Mouse (Mus musculus) ES-Bruce4 (cell line): ENCODE results near the gene Robo2. TPM values are rescaled to one million over a fixed set of nuclear protein-coding genes. Genes with fewer than 3 reads are reported as not detected.

Experiments used
- H3K27ac ChIP-seq: 2 replicates; pipeline ENCODE4 v1.5.1; 2012; ENCODE audit warnings: low read length, inconsistent platforms; ENCODE audit not compliant: insufficient read depth
- H3K27me3 ChIP-seq: 2 replicates; pipeline ENCODE4 v1.6.1; 2012; ENCODE audit warnings: mild to moderate bottlenecking, low read length, inconsistent platforms; ENCODE audit not compliant: control insufficient read depth, poor library complexity, insufficient read depth, severe bottlenecking
- H3K36me3 ChIP-seq: 2 replicates; pipeline ENCODE4 v1.6.1; 2012; ENCODE audit warnings: inconsistent platforms, mild to moderate bottlenecking, low read length, moderate library complexity; ENCODE audit not compliant: control insufficient read depth, poor library complexity, insufficient read depth, severe bottlenecking
- H3K4me1 ChIP-seq: one replicate; pipeline ENCODE4 v1.8.1; 2011; ENCODE audit warnings: low read length; ENCODE audit not compliant: control insufficient read depth, insufficient read depth
- H3K4me3 ChIP-seq: 2 replicates; pipeline ENCODE4 v1.5.1; 2011; ENCODE audit warnings: low read depth, mild to moderate bottlenecking, low read length
- H3K9ac ChIP-seq: 2 replicates; pipeline ENCODE4 v1.6.1; 2012; ENCODE audit warnings: low read depth, mild to moderate bottlenecking, inconsistent platforms; ENCODE audit not compliant: poor library complexity, severe bottlenecking
- H3K9me3 ChIP-seq: replicated peaks from 2 replicates; pipeline ENCODE4 v1.6.1; 2012; ENCODE audit warnings: mild to moderate bottlenecking, low read length, inconsistent platforms; ENCODE audit not compliant: control insufficient read depth, poor library complexity, insufficient read depth, severe bottlenecking
- CTCF ChIP-seq: IDR thresholded peaks from one replicate; pipeline ENCODE4 v1.8.1; 2011; ENCODE audit warnings: low read depth, low read length
- EP300 ChIP-seq: IDR thresholded peaks from 2 replicates; pipeline ENCODE4 v1.6.1; 2011; ENCODE audit warnings: low read depth, low read length; ENCODE audit not compliant: insufficient read depth
- POLR2A ChIP-seq: IDR thresholded peaks from one replicate; pipeline ENCODE4 v1.8.1; 2011; ENCODE audit warnings: low read length; ENCODE audit not compliant: insufficient read depth
- polyA plus RNA-seq: library from polyadenylated mRNA; stranded (reverse); fragments of >200 nt; gene quantifications from 2 replicates; pipeline ENCODE4 v1.2.4, GENCODE M21; 2011; ENCODE audit warnings: low read depth; ENCODE audit not compliant: missing spikeins, insufficient read depth, insufficient read length

The Robo2 gene
- polyA plus RNA-seq, 1 experiment, result 0.91 TPM

DNA sequence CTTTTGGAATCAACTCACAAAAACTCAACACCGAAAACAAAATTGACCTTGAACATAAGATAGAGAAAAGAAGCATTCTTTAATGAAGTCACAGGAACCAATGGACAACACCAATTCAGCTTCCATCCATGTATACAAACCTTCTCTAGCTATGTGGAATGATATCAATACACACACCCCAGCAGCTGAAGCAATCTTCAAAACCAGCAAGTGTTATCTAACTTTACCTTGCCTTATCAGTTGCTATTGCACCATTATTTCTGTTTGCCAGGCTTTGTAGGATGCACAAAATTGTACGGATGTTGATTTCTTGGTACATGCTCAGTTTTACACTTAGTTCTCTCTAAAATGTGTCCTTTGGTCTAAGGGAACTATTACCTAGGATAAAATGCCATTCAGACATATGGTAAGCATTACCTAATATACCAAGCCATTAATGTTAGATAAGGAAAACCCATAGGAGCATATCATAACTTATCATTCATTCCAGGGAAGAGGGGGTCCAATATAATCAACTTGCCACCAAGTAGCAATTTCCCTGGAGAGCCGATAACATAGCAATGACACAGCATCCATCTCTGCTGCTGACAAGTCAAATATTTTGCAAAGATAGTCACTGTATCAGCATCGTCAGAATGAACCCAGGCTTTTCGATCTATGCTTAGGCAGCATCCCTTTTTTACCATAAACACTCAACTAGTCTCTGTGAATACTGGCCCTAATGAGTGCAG lies 537.6 kb downstream of the Robo2 start:
- no peaks in the 10 kb centered on the region for H3K9me3 ChIP-seq
- H3K4me1 ChIP-seq, result no peaks in the 10 kb centered on the region
- no peak overlapping the region for H3K4me3 ChIP-seq
- TF ChIP-seq POLR2A (no peak), EP300 (no peak), CTCF (no peak)
- no peak overlapping the region for H3K9ac ChIP-seq
- H3K27ac ChIP-seq, result no peak overlapping the region
- no peaks in the 10 kb centered on the region for H3K36me3 ChIP-seq
- H3K27me3 ChIP-seq, result no peaks in the 10 kb centered on the region

DNA sequence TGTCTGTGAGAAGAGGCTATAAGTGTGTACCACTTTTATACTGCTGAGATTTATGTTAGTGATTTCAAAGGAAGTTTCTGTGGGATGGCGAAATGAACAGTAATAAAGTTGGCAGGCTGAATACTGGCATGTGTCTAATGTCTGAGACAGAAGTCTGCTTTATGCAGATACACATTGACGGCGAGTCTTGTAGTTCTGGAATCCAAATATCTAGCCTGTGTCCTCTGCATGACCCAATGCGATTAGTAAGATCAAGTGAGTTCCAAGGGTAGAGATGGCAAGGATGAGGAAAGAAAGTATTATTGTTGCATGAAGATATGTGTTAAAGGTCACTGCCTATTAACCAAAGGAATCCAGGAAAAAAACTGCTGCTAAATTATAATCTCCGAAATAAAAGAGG lies 541.3 kb downstream of the Robo2 start:
- TF ChIP-seq CTCF (no peak), POLR2A (no peak), EP300 (no peak)
- Histone ChIP-seq H3K4me1 (no peaks in the 10 kb centered on the region), H3K27me3 (no peaks in the 10 kb centered on the region), H3K27ac (no peak overlapping the region), H3K9me3 (no peaks in the 10 kb centered on the region), H3K4me3 (no peak overlapping the region), H3K36me3 (no peaks in the 10 kb centered on the region), H3K9ac (no peak overlapping the region)

DNA sequence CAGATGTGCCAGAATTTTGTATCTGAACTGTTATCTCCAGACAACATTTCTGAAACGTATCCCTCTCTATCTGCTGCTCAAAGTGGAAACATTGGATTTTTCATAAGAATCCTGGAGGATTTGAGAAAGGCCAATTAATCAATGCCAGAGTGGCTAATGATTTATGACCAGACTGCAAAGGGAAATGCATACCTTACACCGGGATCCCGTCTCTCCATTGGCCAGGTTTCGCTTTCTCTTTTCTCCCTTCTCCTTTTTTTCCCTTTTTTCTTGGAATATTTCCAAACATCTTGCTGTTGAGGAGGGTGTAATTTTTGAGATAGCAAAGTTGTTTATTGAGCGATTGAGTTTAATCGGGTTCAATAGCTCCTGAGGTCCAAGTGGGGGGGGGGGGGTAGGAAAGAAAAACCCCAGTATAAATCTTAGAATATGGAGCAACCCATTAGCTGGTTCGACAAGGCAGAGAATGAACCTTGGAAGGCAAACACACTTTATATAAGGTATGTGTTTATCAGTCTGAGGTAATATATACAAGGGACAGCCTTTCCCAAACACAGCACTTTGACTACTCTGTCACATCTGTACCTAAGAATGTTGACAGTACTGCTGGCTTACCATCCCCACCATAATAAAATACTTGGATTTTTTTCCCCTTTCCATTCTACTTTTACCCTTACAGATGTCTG lies 542.0 kb downstream of the Robo2 start:
- no peak overlapping the region for H3K27ac ChIP-seq
- no peaks in the 10 kb centered on the region for H3K9me3 ChIP-seq
- H3K4me1 ChIP-seq, result no peaks in the 10 kb centered on the region
- no peaks in the 10 kb centered on the region for H3K27me3 ChIP-seq
- H3K4me3 ChIP-seq, result no peak overlapping the region
- TF ChIP-seq CTCF (no peak), POLR2A (no peak), EP300 (no peak)
- H3K9ac ChIP-seq, result no peak overlapping the region
- H3K36me3 ChIP-seq, result no peaks in the 10 kb centered on the region

DNA sequence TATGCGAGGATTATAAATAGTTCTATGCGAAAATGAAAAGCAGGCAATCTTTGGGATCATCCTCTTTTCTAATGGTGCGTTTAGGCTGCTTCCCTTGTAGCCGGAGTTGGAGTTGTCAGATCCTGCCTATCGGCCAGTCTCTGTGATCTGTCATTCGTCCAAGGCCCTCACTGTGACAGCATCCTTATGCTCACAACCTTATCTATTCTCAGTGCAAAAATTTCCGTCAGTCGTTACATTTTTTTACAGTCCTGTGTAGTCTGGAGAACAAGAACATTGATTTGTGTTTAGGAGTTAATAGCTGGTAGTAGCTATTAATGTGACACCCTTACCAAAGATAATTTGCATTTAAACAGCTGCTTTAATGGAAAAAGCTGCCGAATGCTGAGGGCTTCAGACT lies 547.0 kb downstream of the Robo2 start:
- no peak overlapping the region for H3K4me3 ChIP-seq
- H3K9ac ChIP-seq, result no peak overlapping the region
- no peak for TF ChIP-seq CTCF
- TF ChIP-seq EP300, result no peak
- no peak for TF ChIP-seq POLR2A
- no peaks in the 10 kb centered on the region for H3K36me3 ChIP-seq
- H3K4me1 ChIP-seq, result no peaks in the 10 kb centered on the region
- H3K9me3 ChIP-seq, result no peaks in the 10 kb centered on the region
- H3K27ac ChIP-seq, result no peak overlapping the region
- no peaks in the 10 kb centered on the region for H3K27me3 ChIP-seq

DNA sequence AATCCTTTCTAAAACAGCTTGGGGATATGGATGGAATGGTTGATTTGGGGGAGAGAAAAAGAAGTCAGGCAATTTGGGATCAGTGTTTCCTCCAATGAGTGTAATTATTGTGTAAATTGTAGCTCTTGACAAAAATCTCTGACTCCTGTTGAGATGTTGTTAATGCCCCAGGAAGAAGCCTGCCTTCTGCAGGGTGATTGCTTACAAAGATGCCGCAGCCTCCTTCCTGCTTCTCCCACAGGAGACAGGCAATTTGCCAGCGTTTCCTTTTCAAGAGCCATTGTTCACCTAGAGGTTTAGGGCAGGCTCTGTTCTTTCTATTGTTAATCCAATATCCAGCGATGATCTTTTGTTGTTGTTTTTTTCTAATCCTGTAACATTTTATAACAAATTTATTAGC lies 547.9 kb downstream of the Robo2 start:
- no peaks in the 10 kb centered on the region for H3K36me3 ChIP-seq
- H3K27me3 ChIP-seq, result no peaks in the 10 kb centered on the region
- no peak overlapping the region for H3K9ac ChIP-seq
- H3K4me3 ChIP-seq, result no peak overlapping the region
- H3K9me3 ChIP-seq, result no peaks in the 10 kb centered on the region
- no peaks in the 10 kb centered on the region for H3K4me1 ChIP-seq
- TF ChIP-seq POLR2A (no peak), CTCF (no peak), EP300 (no peak)
- no peak overlapping the region for H3K27ac ChIP-seq

DNA sequence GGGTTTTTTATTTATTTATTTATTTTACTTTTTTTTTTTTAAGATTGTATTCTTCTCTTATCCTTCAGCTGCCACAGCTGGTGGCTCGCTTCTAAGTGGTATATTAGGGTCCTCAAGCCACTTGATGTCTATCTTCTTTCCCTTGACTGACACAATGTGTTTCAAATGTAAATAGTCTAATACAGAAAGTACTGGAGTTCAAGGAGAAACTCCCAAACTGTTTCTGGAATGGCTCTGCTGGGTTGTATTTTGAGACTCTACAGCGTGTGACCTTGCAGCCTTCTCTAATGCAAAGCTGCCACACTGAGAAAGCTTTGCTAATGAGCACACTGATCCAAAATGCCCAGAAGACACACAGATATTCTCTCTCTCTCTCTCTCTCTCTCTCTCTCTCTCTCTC lies 552.9 kb downstream of the Robo2 start:
- H3K36me3 ChIP-seq, result no peaks in the 10 kb centered on the region
- TF ChIP-seq EP300, result no peak
- no peak for TF ChIP-seq CTCF
- TF ChIP-seq POLR2A, result no peak
- H3K27me3 ChIP-seq, result no peaks in the 10 kb centered on the region
- H3K9ac ChIP-seq, result no peak overlapping the region
- H3K4me3 ChIP-seq, result no peak overlapping the region
- H3K9me3 ChIP-seq, result no peaks in the 10 kb centered on the region
- H3K27ac ChIP-seq, result no peak overlapping the region
- no peaks in the 10 kb centered on the region for H3K4me1 ChIP-seq
